Mouse (Mus musculus): ENCODE measurements around the gene Slc25a33. TPM values are rescaled to one million over a fixed set of nuclear protein-coding genes. Genes with fewer than 3 reads are reported as not detected.

The Slc25a33 gene
- 10 to 100 TPM; 28.4 to 30.7 TPM for total RNA-seq (2021)
- long read RNA-seq, transcript Slc25a33-201 (7 exons, 1,887 nt), result major isoform, 63 of 75 reads
- long read RNA-seq, partial matches to known transcripts, result 4 of 75 reads
- long read RNA-seq, other reads (novel, unspliced or antisense), result 8 of 75 reads

DNA sequence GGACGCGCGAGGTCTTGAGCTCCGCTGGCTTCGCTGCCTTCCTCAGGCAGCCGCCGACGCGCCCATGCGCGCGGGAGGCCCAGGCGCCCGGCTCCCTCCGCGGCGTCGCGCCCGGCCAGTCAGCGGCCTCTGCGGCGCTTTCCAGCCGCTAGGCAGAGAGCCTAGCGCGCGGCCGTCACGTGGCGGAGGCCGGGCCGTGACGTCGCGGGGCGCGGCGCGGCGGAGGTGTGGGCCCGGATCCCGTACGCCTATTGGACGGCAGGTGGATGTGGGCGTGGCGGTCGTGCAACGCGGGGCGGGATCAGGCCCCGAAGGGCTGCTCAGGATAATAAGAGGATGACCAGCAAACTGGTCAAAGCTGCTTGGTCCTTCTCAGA, at the start of gene Slc25a33:
Gene Slc25a33, minus strand, starts transcription at position 184 of the 377 bp plus-strand sequence.
- peak; percentile 96 to 97 for DNase-seq (ENCODE audit: low spot score in 2 of 2)

DNA sequence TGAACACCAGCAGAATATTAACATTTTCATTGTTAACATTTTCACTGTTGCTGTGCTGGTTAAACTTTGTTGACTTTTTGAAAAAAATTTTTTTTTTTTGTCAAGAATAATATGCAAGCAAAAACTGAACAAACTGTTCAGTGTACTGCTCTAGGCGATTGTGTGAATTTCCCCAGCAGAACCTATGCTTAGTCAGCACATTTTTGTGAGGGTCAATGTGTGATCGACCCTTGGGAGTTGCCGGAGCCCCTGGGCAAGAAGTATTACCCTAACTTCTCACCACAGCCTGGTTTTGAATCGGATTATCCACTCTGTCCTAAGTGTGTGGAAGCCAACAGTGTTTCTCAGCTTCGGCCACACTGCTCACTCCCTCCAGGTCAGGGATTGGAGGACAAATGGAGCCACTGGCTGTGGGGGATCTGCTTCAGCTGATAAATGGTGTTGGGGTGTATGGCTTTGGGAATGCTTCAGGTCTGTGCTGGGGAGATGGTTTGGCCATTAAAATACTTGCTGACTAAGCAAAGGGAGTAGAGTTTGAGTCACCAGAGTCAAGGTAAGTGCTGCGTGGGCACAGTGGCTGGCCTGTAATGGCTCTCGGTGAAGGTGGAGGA, 48.6 kb upstream of the Slc25a33 start:
- DNase-seq (ENCODE audit: low spot score in 2 of 2), result no peak

GRCm38 (mm10) chr4:149822126-149822525, 48.0 kb upstream of the Slc25a33 start:
- DNase-seq (ENCODE audit: low spot score in 2 of 2), result peak; percentile 46 to 56

- DNase-seq (ENCODE audit: low spot score in 2 of 2), result no peak
Measured at GRCm38 (mm10) chr4:149820569-149820968, 46.5 kb upstream of the Slc25a33 start.

DNA sequence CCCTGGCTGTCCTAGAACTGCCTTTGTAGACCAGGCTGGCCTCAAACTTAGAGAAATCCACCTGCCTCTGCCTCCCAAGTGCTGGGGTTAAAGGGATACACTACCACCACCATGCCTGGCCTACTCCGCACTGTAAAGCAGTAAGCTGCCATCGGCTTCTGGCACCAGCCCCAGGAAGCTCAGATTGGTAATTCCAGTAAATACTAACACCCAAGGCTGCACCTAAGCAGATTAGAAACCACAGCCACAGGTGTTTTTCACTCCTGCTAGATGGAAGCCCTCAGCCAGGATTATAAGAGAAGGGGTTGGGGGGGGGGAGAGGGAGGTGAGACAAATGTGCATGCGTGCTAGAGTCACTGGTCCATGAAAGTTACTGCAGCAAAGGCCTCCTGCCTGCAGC, 45.1 kb upstream of the Slc25a33 start:
- DNase-seq (ENCODE audit: low spot score in 2 of 2), result no peak

DNA sequence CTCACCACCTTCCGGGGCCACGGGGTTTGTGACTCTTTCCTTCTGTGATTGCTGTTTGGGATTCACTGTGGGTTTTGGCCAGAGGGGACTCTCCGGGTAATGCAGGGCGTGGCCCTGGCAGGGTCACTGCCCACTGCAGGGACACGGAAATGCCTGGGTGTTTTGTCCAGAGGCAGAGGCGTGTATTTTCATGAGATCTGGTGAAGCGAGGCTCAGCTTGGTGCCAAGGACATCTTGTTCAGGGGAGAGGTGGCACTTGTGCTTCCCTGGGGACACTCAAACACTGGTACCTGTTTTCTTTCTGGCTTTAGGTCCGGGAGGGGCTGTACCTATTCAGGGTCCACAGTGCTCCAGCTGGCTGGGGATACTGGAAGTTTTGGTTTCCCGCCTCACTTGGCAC, 42.5 kb upstream of the Slc25a33 start:
- DNase-seq (ENCODE audit: low spot score in 2 of 2), result no peak

DNA sequence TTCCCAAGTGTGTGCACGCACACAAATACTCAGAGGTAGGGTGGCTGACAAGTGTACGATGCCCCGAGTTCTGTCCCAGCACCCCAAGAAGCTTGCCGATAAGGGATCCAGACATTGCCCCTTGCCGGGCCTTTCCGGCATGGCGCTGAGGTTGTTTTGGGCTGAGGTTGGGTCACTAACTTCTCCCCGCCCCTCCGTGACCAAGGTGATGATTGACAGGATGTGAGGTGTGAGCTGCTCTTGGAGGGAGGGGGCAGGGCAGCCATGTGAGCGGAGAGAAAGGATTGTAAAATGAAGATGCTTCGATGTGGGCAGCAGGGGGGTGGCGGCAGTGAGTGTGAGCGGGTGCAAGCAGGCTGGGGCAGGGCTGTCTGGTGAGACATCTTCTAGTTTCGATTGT, 41.5 kb upstream of the Slc25a33 start:
- DNase-seq (ENCODE audit: low spot score in 2 of 2), result no peak

DNA sequence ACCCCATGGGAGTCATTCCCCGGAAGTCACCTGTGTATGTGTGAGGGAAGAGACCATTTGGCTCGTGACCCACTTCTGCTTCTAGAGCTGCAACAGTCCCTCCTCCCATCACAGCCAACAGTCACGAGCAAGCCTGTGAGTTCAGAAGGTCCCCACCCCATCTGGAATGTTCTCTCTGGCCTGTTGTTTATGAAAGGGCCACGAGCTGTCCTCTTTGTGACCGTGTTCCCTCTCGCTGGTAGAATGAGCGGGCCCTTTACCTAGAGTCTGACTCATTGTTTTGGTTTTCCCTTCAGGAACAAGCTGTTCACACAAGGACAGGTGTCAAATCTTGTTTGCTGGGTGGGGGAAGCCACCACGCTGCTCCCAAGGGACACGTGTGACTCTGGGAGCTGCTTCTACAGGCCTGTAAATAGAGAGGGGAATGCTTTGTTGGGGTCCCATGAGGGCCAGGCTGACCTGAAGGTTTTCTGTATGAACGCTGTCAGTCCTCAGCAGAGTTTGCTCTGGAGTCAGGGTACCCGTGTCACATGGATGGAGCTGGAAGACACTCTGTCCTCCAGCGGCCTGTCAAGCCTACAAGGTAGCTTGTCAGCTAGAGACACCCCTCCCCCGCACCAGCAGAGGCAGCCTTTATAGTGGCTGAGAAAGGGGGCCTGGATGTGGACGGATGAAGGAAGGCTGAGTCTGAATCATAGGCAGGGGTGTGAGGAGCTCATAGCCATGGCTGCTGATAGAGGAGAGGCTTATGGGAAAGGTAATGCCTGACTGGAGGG, 39.5 kb upstream of the Slc25a33 start:
- no peak for DNase-seq (ENCODE audit: low spot score in 2 of 2)

DNA sequence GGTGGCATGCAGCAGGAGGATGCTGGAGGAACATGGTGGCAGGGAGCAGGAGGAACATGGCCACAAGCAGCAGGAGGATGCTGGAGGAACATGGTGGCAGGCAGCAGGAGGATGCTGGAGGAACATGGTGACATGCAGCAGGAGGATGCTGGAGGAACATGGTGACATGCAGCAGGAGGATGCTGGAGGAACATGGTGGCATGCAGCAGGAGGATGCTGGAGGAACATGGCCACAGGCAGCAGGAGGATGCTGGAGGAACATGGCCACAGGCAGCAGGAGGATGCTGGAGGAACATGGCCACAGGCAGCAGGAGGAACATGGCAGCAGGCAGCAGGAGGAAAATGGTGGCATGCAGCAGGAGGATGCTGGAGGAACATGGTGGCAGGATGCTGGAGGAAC, 36.3 kb upstream of the Slc25a33 start:
- DNase-seq (ENCODE audit: low spot score in 2 of 2), result peak; percentile 46 to 50

- no peak for DNase-seq (ENCODE audit: low spot score in 2 of 2)
Measured at GRCm38 (mm10) chr4:149808584-149809227, 34.6 kb upstream of the Slc25a33 start.

GRCm38 (mm10) chr4:149808060-149808567, 34.0 kb upstream of the Slc25a33 start:
- no peak for DNase-seq (ENCODE audit: low spot score in 2 of 2)

DNA sequence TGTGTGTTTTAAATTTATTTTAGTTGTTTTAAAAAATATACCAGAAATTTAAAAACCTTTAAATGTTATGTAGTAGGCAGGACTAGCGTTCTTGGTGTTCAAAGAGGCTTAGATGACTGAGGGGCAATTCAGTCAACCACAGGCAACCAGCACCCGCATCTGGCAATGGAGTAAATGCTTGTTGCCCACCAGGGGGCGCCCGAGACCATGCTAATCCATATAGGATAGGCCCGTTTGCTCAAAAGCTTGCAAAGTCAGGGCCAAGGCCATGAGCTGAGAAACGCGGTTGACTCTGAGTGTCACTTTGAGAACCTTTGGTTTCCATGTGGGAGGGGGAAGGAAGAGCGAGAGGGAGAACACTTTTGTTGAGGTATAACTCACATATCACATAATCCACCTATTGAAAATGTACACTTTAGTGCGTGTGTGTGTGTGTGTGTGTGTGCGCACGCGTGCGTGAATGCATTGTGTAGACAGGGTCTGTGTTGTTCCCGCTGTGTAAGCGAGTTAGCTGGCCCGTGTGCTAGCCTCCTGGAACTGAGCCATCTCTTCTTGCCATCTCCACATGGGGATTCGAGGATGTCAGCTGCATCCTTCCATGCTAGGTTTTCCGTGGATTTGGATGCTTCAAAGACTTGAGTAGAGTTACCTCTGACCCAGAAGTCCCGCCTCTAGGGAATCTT, 32.8 kb upstream of the Slc25a33 start:
- DNase-seq (ENCODE audit: low spot score in 2 of 2), result peak; percentile 94 to 96

DNA sequence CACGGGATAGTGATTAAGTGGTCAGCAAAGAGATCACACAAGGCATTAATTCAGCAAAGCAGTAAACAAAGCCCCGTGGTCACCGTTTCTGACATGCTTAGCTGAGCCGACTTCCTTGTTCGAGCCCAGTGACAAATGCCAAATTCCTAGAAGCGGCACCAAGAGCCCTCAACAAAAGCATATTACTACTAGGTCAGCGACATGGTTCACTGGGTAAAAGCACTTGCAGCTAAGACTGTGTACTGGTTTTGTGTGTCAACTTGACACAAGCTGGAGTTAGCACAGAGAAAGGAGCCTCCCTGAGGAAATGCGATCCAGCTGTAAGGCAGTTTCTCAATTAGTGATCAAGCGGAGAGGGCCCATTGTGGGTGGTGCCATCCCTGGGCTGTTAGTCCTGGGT, 28.2 kb upstream of the Slc25a33 start:
- no peak for DNase-seq (ENCODE audit: low spot score in 2 of 2)

- DNase-seq (ENCODE audit: low spot score in 2 of 2), result no peak
Measured at GRCm38 (mm10) chr4:149800576-149800975, 26.5 kb upstream of the Slc25a33 start.

DNA sequence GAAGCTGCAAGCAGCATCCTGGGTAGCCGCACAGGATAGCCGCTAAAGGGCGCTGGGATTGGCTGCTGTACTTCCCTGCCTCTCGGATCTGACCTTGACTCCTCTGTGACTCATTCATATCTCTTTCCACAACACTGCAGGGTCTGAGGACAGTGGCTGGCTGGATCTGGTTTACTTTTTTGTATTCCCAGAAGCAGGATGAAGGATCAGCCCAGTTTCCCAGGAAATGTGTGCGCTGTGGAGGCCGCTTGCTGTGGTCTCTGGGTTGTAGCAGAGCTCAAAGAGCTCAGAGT, 26.0 kb upstream of the Slc25a33 start:
- no peak for DNase-seq (ENCODE audit: low spot score in 2 of 2)

DNA sequence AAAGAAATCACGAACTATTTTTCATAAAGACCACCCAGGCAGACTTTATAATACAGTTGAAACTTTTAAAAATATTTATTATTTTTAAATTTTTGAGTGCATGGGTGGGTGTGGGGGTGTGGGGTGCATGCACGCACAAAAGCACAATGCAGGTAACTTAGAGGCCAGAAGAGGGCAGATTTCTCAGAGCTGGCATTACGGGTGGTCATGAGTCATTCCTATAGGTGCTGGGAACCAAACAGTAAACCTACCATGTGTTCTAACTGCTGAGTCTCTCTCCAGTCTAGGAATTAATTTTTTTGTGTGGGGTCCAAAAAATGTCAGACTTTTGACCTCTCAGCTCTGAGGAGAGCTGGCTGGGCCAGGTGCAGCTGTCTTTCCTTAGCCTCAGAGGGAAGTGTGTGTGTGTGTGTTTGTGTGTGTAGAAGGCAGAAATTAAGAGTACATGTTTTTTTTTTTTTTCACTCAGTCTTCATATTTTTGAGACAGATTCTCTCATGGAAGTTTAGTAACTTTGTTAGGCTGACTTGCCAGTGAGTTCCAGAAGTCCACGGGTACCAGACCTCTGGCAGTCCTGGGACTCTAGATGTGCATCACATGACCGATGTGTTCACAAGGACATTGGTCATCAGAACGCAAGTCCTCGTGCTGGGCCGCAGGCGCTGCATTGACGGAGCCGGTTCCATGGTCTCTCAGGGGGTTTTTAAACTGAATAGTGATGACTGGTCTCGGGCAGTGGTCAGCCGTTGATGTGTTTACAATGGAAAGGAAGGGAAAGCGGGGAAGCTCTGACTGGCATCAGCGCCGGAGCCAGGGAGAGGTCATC, 25.5 kb upstream of the Slc25a33 start:
- DNase-seq (ENCODE audit: low spot score in 2 of 2), result no peak

- DNase-seq (ENCODE audit: low spot score in 2 of 2), result no peak
Measured at GRCm38 (mm10) chr4:149798684-149799309, 24.7 kb upstream of the Slc25a33 start.

DNA sequence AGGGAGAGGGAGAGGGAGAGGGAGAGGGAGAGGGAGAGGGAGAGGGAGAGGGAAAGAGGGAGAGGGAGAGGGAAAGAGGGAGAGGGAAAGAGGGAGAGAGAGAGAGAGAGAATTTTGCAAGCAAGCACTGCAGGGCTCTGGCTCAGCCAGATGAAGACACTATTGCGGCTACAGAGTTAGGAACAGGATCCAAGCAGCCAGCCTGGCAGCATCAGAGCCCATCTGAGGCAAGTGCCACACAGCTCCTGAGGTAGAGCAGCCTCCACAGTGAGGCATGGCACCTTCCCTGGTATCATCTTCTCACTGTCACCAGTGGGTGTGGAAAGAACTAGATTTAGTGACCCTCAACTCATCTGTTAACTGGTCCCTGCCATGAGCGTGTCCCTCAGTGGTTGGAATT, 24.0 kb upstream of the Slc25a33 start:
- no peak for DNase-seq (ENCODE audit: low spot score in 2 of 2)

DNA sequence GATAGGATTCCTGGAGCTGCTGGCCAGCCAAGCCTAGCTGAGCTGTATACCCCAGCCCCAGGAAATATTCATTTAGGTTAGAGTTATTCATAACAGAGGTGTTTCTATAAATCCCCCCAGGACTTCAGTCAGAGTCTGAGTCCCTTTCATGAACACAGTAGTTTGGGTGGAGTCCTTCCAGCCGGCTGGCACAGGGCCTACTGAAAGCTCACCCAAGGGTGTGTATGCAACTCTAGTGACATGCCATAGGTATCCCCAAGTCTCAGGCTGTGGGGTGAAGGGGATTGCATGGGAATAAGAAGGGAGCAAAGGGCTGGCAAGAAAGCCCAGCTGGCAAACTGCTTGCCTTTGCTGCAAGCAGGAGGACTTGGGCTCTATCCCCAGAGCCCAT, 23.1 kb upstream of the Slc25a33 start:
- DNase-seq (ENCODE audit: low spot score in 2 of 2), result no peak

- DNase-seq (ENCODE audit: low spot score in 2 of 2), result no peak
Measured at GRCm38 (mm10) chr4:149796567-149797219, 22.6 kb upstream of the Slc25a33 start.

Data from layer of hippocampus, postnatal 10 days (tissue).